Mouse (Mus musculus): ENCODE data around the gene Pygo2. TPM values are rescaled to one million over a fixed set of nuclear protein-coding genes. Genes with fewer than 3 reads are reported as not detected.

Gene Pygo2
- polyA plus RNA-seq, 1 experiment from 2014 or later, result 24.8 TPM

Other genes starting within 250 kb of the Pygo2 start
- 16.7 and 20.8 TPM in 2 replicates for gene Fam189b, start 247.1 kb upstream of the Pygo2 start, polyA plus RNA-seq (2015; fragmentation: Nextera tagmentation; extraction: Ambion mirVana)
- 73.1 and 87.5 TPM in 2 replicates for gene Gba, start 227.3 kb upstream of the Pygo2 start, polyA plus RNA-seq (2015; fragmentation: Nextera tagmentation; extraction: Ambion mirVana)
- 18.9 and 20.3 TPM in 2 replicates for gene Thbs3, start 215.0 kb upstream of the Pygo2 start, polyA plus RNA-seq (2015; fragmentation: Nextera tagmentation; extraction: Ambion mirVana)
- 214 and 234 TPM in 2 replicates for gene Mtx1, start 203.1 kb upstream of the Pygo2 start, polyA plus RNA-seq (2015; fragmentation: Nextera tagmentation; extraction: Ambion mirVana)
- 13.2 and 13.4 TPM in 2 replicates for gene Muc1, start 201.2 kb upstream of the Pygo2 start, polyA plus RNA-seq (2015; fragmentation: Nextera tagmentation; extraction: Ambion mirVana)
- gene Krtcap2, start 184.2 kb upstream of the Pygo2 start, polyA plus RNA-seq (2015; fragmentation: Nextera tagmentation; extraction: Ambion mirVana), result 316 and 334 TPM in 2 replicates
- gene Trim46, start 183.9 kb upstream of the Pygo2 start, polyA plus RNA-seq (2015; fragmentation: Nextera tagmentation; extraction: Ambion mirVana), result 3.9 TPM in 2 replicates
- gene Dpm3, start 170.9 kb upstream of the Pygo2 start, polyA plus RNA-seq (2015; fragmentation: Nextera tagmentation; extraction: Ambion mirVana), result 119 and 126 TPM in 2 replicates
- gene Slc50a1, start 159.6 kb upstream of the Pygo2 start, polyA plus RNA-seq (2015; fragmentation: Nextera tagmentation; extraction: Ambion mirVana), result 62.7 and 74.1 TPM in 2 replicates
- 62.9 and 69.6 TPM in 2 replicates for gene Efna1, start 149.1 kb upstream of the Pygo2 start, polyA plus RNA-seq (2015; fragmentation: Nextera tagmentation; extraction: Ambion mirVana)
- 5.9 and 7.5 TPM in 2 replicates for gene Efna3, start 107.2 kb upstream of the Pygo2 start, polyA plus RNA-seq (2015; fragmentation: Nextera tagmentation; extraction: Ambion mirVana)
- 12.1 and 14.1 TPM in 2 replicates for gene Efna4, start 92.2 kb upstream of the Pygo2 start, polyA plus RNA-seq (2015; fragmentation: Nextera tagmentation; extraction: Ambion mirVana)
- 49.3 and 51.6 TPM in 2 replicates for gene Adam15, start 80.2 kb upstream of the Pygo2 start, polyA plus RNA-seq (2015; fragmentation: Nextera tagmentation; extraction: Ambion mirVana)
- 2.8 and 5.0 TPM in 2 replicates for gene Dcst2, start 68.2 kb upstream of the Pygo2 start, polyA plus RNA-seq (2015; fragmentation: Nextera tagmentation; extraction: Ambion mirVana)
- 3.5 and 5.0 TPM in 2 replicates for gene Dcst1, start 65.0 kb upstream of the Pygo2 start, polyA plus RNA-seq (2015; fragmentation: Nextera tagmentation; extraction: Ambion mirVana)
- 10.0 and 11.3 TPM in 2 replicates for gene Zbtb7b, start 35.4 kb upstream of the Pygo2 start, polyA plus RNA-seq (2015; fragmentation: Nextera tagmentation; extraction: Ambion mirVana)
- gene Lenep, start 27.4 kb upstream of the Pygo2 start, polyA plus RNA-seq (2015; fragmentation: Nextera tagmentation; extraction: Ambion mirVana), result not detected in 2 replicates
- 44.5 and 53.2 TPM in 2 replicates for gene Flad1, start 18.3 kb upstream of the Pygo2 start, polyA plus RNA-seq (2015; fragmentation: Nextera tagmentation; extraction: Ambion mirVana)
- 269 and 311 TPM in 2 replicates for gene Cks1b, start 11.8 kb upstream of the Pygo2 start, polyA plus RNA-seq (2015; fragmentation: Nextera tagmentation; extraction: Ambion mirVana)
- gene Shc1, start 11.8 kb upstream of the Pygo2 start, polyA plus RNA-seq (2015; fragmentation: Nextera tagmentation; extraction: Ambion mirVana), result 85.4 and 89.1 TPM in 2 replicates
- gene Pbxip1, start 6.5 kb downstream of the Pygo2 start, polyA plus RNA-seq (2015; fragmentation: Nextera tagmentation; extraction: Ambion mirVana), result 45.1 and 46.6 TPM in 2 replicates
- 72.2 and 77.0 TPM in 2 replicates for gene Pmvk, start 24.3 kb downstream of the Pygo2 start, polyA plus RNA-seq (2015; fragmentation: Nextera tagmentation; extraction: Ambion mirVana)
- 3.8 and 4.1 TPM in 2 replicates for gene Kcnn3, start 90.0 kb downstream of the Pygo2 start, polyA plus RNA-seq (2015; fragmentation: Nextera tagmentation; extraction: Ambion mirVana)

Measured in intestine, embryonic 16.5 days (tissue).